Mouse (Mus musculus): ENCODE data around the gene Amdhd2. TPM values are rescaled to one million over a fixed set of nuclear protein-coding genes. Genes with fewer than 3 reads are reported as not detected.

Amdhd2 gene
- total and polyA plus RNA-seq, 3 experiments: 9.0 to 17.7 (median 10.2) TPM

DNA sequence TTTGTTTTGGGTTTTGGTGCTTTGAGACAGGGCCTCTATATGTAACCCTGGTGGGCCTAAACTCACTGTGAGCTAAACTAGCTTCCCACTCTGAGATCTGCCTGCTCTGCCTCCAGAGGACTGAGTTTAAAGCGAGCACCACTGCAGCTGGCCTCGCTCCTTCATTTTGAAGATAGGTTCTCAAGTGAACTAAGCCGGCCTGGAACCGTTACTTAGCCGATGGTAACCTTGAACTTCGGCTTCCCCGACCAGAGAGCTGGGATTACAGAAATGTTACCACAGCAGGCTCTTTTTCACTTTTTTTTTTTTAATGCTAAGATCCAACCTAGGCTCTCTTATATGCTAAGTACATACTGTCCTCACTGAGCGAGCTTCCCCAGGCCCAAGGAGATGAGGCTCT lies 29.7 kb upstream of the Amdhd2 start:
- no peaks in the 10 kb centered on the region for H3K27me3 ChIP-seq (ENCODE audit: control insufficient read depth, insufficient read depth, low read length)
- no peak for DNase-seq
- H3K4me3 ChIP-seq: no peak overlapping the region
- WGBS: 87% methylated on average over 8 of the region's 8 CpGs
- H3K4me1 ChIP-seq (ENCODE audit: control insufficient read depth, insufficient read depth, low read length): peaks cover 2% of the 10 kb centered on the region; the same call in 1 of the 2 replicates
- no peak for TF ChIP-seq CTCF (IDR thresholded peaks at IDR 0.05)
- no peak for TF ChIP-seq EP300 (IDR thresholded peaks at IDR 0.05; ENCODE audit: insufficient read depth, low read depth, low read length)
- no peak for TF ChIP-seq POLR2A (IDR thresholded peaks at IDR 0.05; ENCODE audit: insufficient read depth, low read depth, low read length)
- H3K27ac ChIP-seq: no peak overlapping the region
- H3K36me3 ChIP-seq (ENCODE audit: control insufficient read depth, insufficient read depth, low read length): no peaks in the 10 kb centered on the region
- no peaks in the 10 kb centered on the region for H3K79me2 ChIP-seq (replicated peaks; ENCODE audit: control insufficient read depth, insufficient read depth, low read length)
- intact Hi-C loops (cut with DNase I): no loop called here
- no peak overlapping the region for H3K9ac ChIP-seq (ENCODE audit: low read depth, low read length)

DNA sequence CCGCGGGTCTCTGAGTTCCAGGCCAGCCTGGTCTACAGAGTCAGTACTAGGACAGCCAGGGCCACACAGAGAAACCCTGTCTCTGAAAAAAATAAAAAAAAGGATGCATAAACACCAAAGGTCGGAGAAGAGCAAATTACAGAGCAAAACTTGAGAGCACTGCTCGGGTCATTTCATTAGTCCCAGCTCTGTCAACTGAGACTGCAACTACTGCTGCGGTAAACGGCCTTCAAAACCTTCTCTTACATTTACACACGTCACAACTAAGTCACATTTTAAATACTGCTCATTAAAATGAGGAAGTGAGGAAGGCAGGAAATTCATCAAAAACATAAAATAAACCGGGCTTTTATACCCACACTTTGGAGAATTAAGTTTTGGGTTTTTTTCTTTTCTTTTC lies 29.3 kb upstream of the Amdhd2 start:
- intact Hi-C loops (cut with DNase I): no loop called here
- Histone ChIP-seq H3K79me2 (replicated peaks; ENCODE audit: control insufficient read depth, insufficient read depth, low read length) (no peaks in the 10 kb centered on the region), H3K27ac (no peak overlapping the region), H3K27me3 (ENCODE audit: control insufficient read depth, insufficient read depth, low read length) (no peaks in the 10 kb centered on the region), H3K36me3 (ENCODE audit: control insufficient read depth, insufficient read depth, low read length) (no peaks in the 10 kb centered on the region), H3K4me1 (ENCODE audit: control insufficient read depth, insufficient read depth, low read length) (peaks cover 2% of the 10 kb centered on the region; the same call in 1 of the 2 replicates), H3K4me3 (no peak overlapping the region), H3K9ac (ENCODE audit: low read depth, low read length) (no peak overlapping the region)
- 77% methylated on average over 8 of the region's 8 CpGs for WGBS
- no peak for DNase-seq
- TF ChIP-seq EP300 (IDR thresholded peaks at IDR 0.05; ENCODE audit: insufficient read depth, low read depth, low read length): no peak
- TF ChIP-seq POLR2A (IDR thresholded peaks at IDR 0.05; ENCODE audit: insufficient read depth, low read depth, low read length): no peak
- TF ChIP-seq CTCF (IDR thresholded peaks at IDR 0.05): no peak

- H3K9ac ChIP-seq (ENCODE audit: low read depth, low read length): no peak overlapping the region
- WGBS: 71% methylated on average over 4 of the region's 4 CpGs
- H3K27me3 ChIP-seq (ENCODE audit: control insufficient read depth, insufficient read depth, low read length): no peaks in the 10 kb centered on the region
- intact Hi-C loops (cut with DNase I): no loop called here
- no peak overlapping the region for H3K4me3 ChIP-seq
- peak overlapping the region; percentile 55; the same call in 1 of the 2 replicates for H3K27ac ChIP-seq
- H3K36me3 ChIP-seq (ENCODE audit: control insufficient read depth, insufficient read depth, low read length): no peaks in the 10 kb centered on the region
- peaks cover 2% of the 10 kb centered on the region; the same call in 1 of the 2 replicates for H3K4me1 ChIP-seq (ENCODE audit: control insufficient read depth, insufficient read depth, low read length)
- H3K79me2 ChIP-seq (replicated peaks; ENCODE audit: control insufficient read depth, insufficient read depth, low read length): no peaks in the 10 kb centered on the region
- TF ChIP-seq POLR2A (IDR thresholded peaks at IDR 0.05; ENCODE audit: insufficient read depth, low read depth, low read length) (no peak), CTCF (IDR thresholded peaks at IDR 0.05) (no peak), EP300 (IDR thresholded peaks at IDR 0.05; ENCODE audit: insufficient read depth, low read depth, low read length) (no peak)
- DNase-seq: no peak
Measured at GRCm38 (mm10) chr17:24191481-24191880, 27.9 kb upstream of the Amdhd2 start.

DNA sequence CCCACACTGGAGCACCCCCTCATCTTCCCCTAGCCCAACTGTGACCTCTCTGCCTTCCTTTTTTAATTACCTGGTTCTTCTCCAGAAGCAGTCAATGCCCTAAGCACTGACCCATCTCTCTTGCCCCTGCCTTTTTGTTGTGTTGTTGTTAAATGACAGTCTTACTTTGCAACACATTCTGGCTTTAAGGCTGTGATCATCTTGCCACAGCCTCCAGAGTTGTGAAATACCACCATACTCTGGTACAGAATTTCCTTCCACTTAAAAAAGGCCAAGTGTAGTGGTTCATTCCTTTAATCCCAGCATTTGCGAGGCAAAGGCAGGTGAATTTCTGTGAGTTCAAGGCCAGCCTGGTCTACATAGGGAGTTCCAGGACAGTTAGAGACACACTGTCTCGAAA lies 27.4 kb upstream of the Amdhd2 start:
- WGBS: 88% methylated on average over 2 of the region's 2 CpGs
- Histone ChIP-seq H3K4me3 (no peak overlapping the region), H3K79me2 (replicated peaks; ENCODE audit: control insufficient read depth, insufficient read depth, low read length) (no peaks in the 10 kb centered on the region), H3K27me3 (ENCODE audit: control insufficient read depth, insufficient read depth, low read length) (no peaks in the 10 kb centered on the region), H3K27ac (no peak overlapping the region), H3K9ac (ENCODE audit: low read depth, low read length) (no peak overlapping the region), H3K4me1 (ENCODE audit: control insufficient read depth, insufficient read depth, low read length) (peaks cover 2% of the 10 kb centered on the region; the same call in 1 of the 2 replicates), H3K36me3 (ENCODE audit: control insufficient read depth, insufficient read depth, low read length) (no peaks in the 10 kb centered on the region)
- DNase-seq: no peak
- intact Hi-C loops (cut with DNase I): no loop called here
- no peak for TF ChIP-seq POLR2A (IDR thresholded peaks at IDR 0.05; ENCODE audit: insufficient read depth, low read depth, low read length)
- TF ChIP-seq CTCF (IDR thresholded peaks at IDR 0.05): no peak
- no peak for TF ChIP-seq EP300 (IDR thresholded peaks at IDR 0.05; ENCODE audit: insufficient read depth, low read depth, low read length)

- DNase-seq: no peak
- 83% methylated on average over 3 of the region's 3 CpGs for WGBS
- Histone ChIP-seq H3K36me3 (ENCODE audit: control insufficient read depth, insufficient read depth, low read length) (no peaks in the 10 kb centered on the region), H3K27ac (no peak overlapping the region), H3K4me3 (no peak overlapping the region), H3K4me1 (ENCODE audit: control insufficient read depth, insufficient read depth, low read length) (peaks cover 2% of the 10 kb centered on the region; the same call in 1 of the 2 replicates), H3K79me2 (replicated peaks; ENCODE audit: control insufficient read depth, insufficient read depth, low read length) (no peaks in the 10 kb centered on the region), H3K27me3 (ENCODE audit: control insufficient read depth, insufficient read depth, low read length) (no peaks in the 10 kb centered on the region), H3K9ac (ENCODE audit: low read depth, low read length) (no peak overlapping the region)
- no peak for TF ChIP-seq EP300 (IDR thresholded peaks at IDR 0.05; ENCODE audit: insufficient read depth, low read depth, low read length)
- no peak for TF ChIP-seq POLR2A (IDR thresholded peaks at IDR 0.05; ENCODE audit: insufficient read depth, low read depth, low read length)
- TF ChIP-seq CTCF (IDR thresholded peaks at IDR 0.05): no peak
- intact Hi-C loops (cut with DNase I): loop anchor here (5.0 kb wide), 1 partner anchor 78 kb away; the partner anchor contains the start of gene Ccnf
Measured at GRCm38 (mm10) chr17:24174259-24174658, 10.7 kb upstream of the Amdhd2 start.

DNA sequence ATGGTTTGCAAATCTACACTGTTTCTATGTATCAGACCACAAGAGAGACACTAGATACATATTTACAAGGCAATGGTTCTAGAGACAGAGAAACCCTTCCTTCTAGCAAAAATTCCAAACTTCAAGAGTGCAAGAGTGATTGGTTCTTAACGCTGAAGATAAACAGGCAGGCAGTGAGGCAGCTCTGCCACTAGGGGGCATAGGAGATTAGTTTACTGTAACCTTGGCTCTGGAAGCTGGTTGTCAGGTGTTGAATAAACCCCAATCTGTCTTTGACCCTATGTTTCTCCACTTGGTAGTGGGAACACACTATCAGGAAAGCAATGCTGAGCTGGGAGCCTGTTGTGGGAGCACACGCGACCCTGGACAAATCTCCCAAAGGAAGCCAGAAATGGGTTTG lies 9.9 kb upstream of the Amdhd2 start:
- no peak overlapping the region for H3K27ac ChIP-seq
- intact Hi-C loops (cut with DNase I): loop anchor here (1.0 to 5.0 kb wide), 4 partner anchors 79 to 217 kb away; partner anchors contain the start of genes Abca17, Abca3 and Ccnf
- H3K9ac ChIP-seq (ENCODE audit: low read depth, low read length): no peak overlapping the region
- H3K36me3 ChIP-seq (ENCODE audit: control insufficient read depth, insufficient read depth, low read length): no peaks in the 10 kb centered on the region
- DNase-seq: peak; percentile 47 to 57
- no peak for TF ChIP-seq POLR2A (IDR thresholded peaks at IDR 0.05; ENCODE audit: insufficient read depth, low read depth, low read length)
- TF ChIP-seq EP300 (IDR thresholded peaks at IDR 0.05; ENCODE audit: insufficient read depth, low read depth, low read length): peak; percentile 72; the same call in 1 of the 2 replicates
- TF ChIP-seq CTCF (IDR thresholded peaks at IDR 0.05): peak; percentile 99
- no peak overlapping the region for H3K4me3 ChIP-seq
- no peaks in the 10 kb centered on the region; the same call in 1 of the 2 replicates for H3K79me2 ChIP-seq (replicated peaks; ENCODE audit: control insufficient read depth, insufficient read depth, low read length)
- no peaks in the 10 kb centered on the region for H3K27me3 ChIP-seq (ENCODE audit: control insufficient read depth, insufficient read depth, low read length)
- 3% methylated on average over 3 of the region's 3 CpGs for WGBS
- H3K4me1 ChIP-seq (ENCODE audit: control insufficient read depth, insufficient read depth, low read length): peaks cover 2% of the 10 kb centered on the region; the same call in 1 of the 2 replicates

All from heart, adult 2 months (tissue).